25 mouse cellular contexts compared by ENCODE assay signal in the genomic region with DNA sequence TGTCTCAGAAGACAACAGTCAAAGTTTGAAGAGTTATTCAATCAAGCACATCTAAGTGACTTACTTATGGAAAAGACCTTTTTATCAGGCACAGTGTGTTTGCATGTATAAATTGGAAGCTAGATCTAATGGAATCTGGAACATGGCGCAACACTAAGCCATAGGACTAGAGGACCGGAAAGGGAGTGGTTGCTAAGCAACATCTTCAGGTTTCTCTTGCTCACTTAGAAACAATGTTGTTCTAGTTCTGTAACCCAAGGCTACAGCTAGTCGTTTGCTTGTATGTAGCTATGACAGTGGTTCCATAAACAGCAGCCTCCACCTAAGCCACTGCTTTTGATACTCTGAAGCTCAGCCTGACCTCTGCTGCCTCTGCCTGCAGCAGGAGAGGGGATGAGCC.
"Had no signal": no experiment of that assay in that cellular context is flagged by ENCODE, and none has a peak within 500 bp of the region (broad histone marks: within the 10 kb centered on the region; RNA-seq: fewer than 3 reads in every experiment).

No protein-coding gene starts in this region.

- H3K4me2 ChIP-seq: heart, embryonic 11.5 days; heart, embryonic 13.5 days; heart, embryonic 15.5 days; hindbrain, embryonic 13.5 days; hindbrain, embryonic 15.5 days; kidney, embryonic 15.5 days; limb, embryonic 13.5 days; limb, embryonic 15.5 days; liver, embryonic 12.5 days had no signal

- H3K27ac ChIP-seq: heart, embryonic 13.5 days; heart, embryonic 15.5 days; hindbrain, embryonic 13.5 days; hindbrain, embryonic 15.5 days; kidney, embryonic 15.5 days; kidney, postnatal 0 days; limb, embryonic 13.5 days; limb, embryonic 15.5 days; liver, embryonic 12.5 days; liver, embryonic 14.5 days had no signal

- H3K4me3 ChIP-seq: heart, embryonic 13.5 days; heart, embryonic 15.5 days; hindbrain, embryonic 13.5 days; hindbrain, embryonic 15.5 days; kidney, embryonic 15.5 days; limb, embryonic 13.5 days; limb, embryonic 15.5 days; liver, embryonic 12.5 days had no signal

- H3K9ac ChIP-seq: heart, embryonic 13.5 days; heart, embryonic 15.5 days; hindbrain, embryonic 13.5 days; hindbrain, embryonic 15.5 days; kidney, embryonic 15.5 days; limb, embryonic 13.5 days; limb, embryonic 15.5 days; liver, embryonic 12.5 days; liver, embryonic 14.5 days had no signal

- H3K4me1 ChIP-seq: heart, embryonic 15.5 days; hindbrain, embryonic 15.5 days; kidney, embryonic 15.5 days; limb, embryonic 15.5 days; liver, embryonic 12.5 days had no signal

- H3K9me3 ChIP-seq: heart, embryonic 13.5 days; heart, embryonic 15.5 days; hindbrain, embryonic 13.5 days; hindbrain, embryonic 15.5 days; kidney, embryonic 15.5 days; limb, embryonic 13.5 days; limb, embryonic 15.5 days; liver, embryonic 12.5 days had no signal

- H3K36me3 ChIP-seq: heart, embryonic 13.5 days; heart, embryonic 15.5 days; hindbrain, embryonic 13.5 days; hindbrain, embryonic 15.5 days; kidney, embryonic 15.5 days; limb, embryonic 13.5 days; limb, embryonic 15.5 days; liver, embryonic 12.5 days had no signal

- DNase-seq: gastrocnemius, postnatal 14 days; gastrocnemius, postnatal 36 days; heart, adult 18-20 months; heart, postnatal 14 days; heart, postnatal 36 days; kidney, adult 11 months; kidney, adult 2 months; kidney, adult 9 months; kidney, postnatal 14 days; kidney, postnatal 36 days; layer of hippocampus, adult 9-11 months; layer of hippocampus, postnatal 36 days; left cerebral cortex, postnatal 4 days had no signal

- ATAC-seq: intestine, embryonic 16.5 days; liver, embryonic 12.5 days had no signal

- H3K27me3 ChIP-seq: hindbrain, embryonic 13.5 days; hindbrain, embryonic 15.5 days; limb, embryonic 15.5 days; liver, embryonic 12.5 days had no signal
